Mouse (Mus musculus): ENCODE results near the gene Usp10.

DNA sequence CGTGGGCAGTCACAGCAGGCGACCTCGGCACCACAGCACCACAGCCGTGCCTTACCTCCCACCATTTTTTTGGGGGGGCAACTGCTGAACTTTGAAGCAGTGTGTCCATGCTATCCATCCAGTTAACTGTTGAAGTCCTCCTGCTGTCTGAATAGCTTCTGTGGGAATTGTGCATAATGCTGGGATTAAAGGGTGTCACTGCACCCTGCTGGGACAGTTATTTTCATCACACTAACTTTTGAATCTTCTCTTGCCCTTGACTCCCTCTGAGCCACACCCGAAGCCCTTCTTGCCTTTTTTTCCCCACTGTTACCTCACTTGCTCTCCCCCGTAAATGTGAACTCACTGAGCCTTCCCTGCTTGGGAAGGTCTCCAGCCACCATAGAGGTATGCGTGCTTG lies 28.3 kb downstream of the Usp10 start:
- TF ChIP-seq EP300 (IDR thresholded peaks at IDR 0.05; ENCODE audit: low read depth in 1 of 2, low read length in 2 of 2) (no peak), TAL1 (IDR thresholded peaks at IDR 0.05; ENCODE audit: low read length) (no peak), NRF1 (IDR thresholded peaks at IDR 0.05; ENCODE audit: insufficient read depth, low read depth, low read length, poor library complexity, severe bottlenecking) (no peak), POLR2A (IDR thresholded peaks at IDR 0.05; ENCODE audit: control insufficient read depth in 1 of 2, insufficient read depth in 1 of 2, low read depth in 1 of 2, low read length in 2 of 2, poor library complexity in 1 of 2) (no peak), CTCF (IDR thresholded peaks at IDR 0.05 in 2 of 3, conservative IDR thresholded peaks at IDR 0.05 in 1 of 3; ENCODE audit: control insufficient read depth in 1 of 3, insufficient read depth in 1 of 3, low read depth in 2 of 3, low read length in 3 of 3, poor library complexity in 1 of 3, severe bottlenecking in 1 of 3) (no peak), MAZ (IDR thresholded peaks at IDR 0.05; ENCODE audit: low read depth, low read length) (no peak), MEF2A (IDR thresholded peaks at IDR 0.05; ENCODE audit: extremely low read depth, insufficient replicate concordance, low read depth, low read length, poor library complexity, severe bottlenecking) (no peak), RAD21 (IDR thresholded peaks at IDR 0.05; ENCODE audit: low read depth, low read length) (no peak), MAX (IDR thresholded peaks at IDR 0.05; ENCODE audit: low read length) (no peak)
